Mouse (Mus musculus) brain, embryonic 14.5 days (tissue): ENCODE data around the gene Sde2.

ENCODE experiments used
- CTCF ChIP-seq: fragments of 200-500 bp; IDR thresholded peaks from 2 replicates; pipeline ENCODE4 v1.5.1; 2012; ENCODE audit warnings: inconsistent platforms, mild to moderate bottlenecking, moderate library complexity, borderline replicate concordance; ENCODE audit not compliant: insufficient read depth, insufficient read length; ENCODE audit errors: extremely low read depth
- POLR2A ChIP-seq: fragments of 200-500 bp; IDR thresholded peaks from 2 replicates; pipeline ENCODE4 v1.6.1; 2012; ENCODE audit warnings: mild to moderate bottlenecking, inconsistent platforms, borderline replicate concordance; ENCODE audit not compliant: poor library complexity, insufficient read depth, insufficient read length, severe bottlenecking; ENCODE audit errors: extremely low read depth

DNA sequence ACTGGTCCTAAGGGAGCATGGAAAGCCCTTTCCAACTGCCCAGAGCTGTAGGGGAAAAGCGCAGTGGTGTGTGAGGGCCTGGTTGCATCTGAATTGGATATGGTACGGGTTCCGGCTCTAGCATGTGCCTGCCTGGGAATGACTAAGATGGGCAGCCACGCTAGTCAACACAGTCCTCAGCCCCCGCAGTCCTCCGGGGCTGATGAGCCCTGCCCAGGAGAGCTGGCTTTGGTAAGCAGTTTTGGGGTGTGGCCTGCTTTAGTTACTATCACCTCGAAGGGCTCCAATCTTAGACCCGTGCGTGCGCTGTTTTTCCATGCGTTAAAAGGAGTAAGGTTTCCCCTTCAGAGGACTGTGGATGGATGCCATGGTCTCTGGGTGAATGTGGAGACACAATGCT, 20.8 kb upstream of the Sde2 start:
- no peak for TF ChIP-seq POLR2A
- no peak for TF ChIP-seq CTCF
